Mouse (Mus musculus) Patski (cell line): ENCODE data around the gene Tmem59l. TPM values are rescaled to one million over a fixed set of nuclear protein-coding genes. Genes with fewer than 3 reads are reported as not detected.
"Not testable (repeated sequence)": the region's sequence is repeated elsewhere in the genome, so short reads cannot be mapped to it uniquely, and the experiment has no call there.

ENCODE experiments used
- ATAC-seq: fragments of 100-300 bp; one replicate; pipeline ENCODE4 v1.8.0; 2021
- CTCF ChIA-PET: fragments of 350-600 bp; sonication (Branson Sonifier 250); formaldehyde crosslinking; loops from one replicate; lab custom pipeline; 2022; ENCODE audit warnings: inconsistent platforms; lab: Charles Lee
- POLR2A ChIA-PET: fragments of 350-600 bp; sonication (Branson Sonifier 250); formaldehyde crosslinking; loops from one replicate; lab custom pipeline; 2022; ENCODE audit warnings: antibody characterized with exemption, inconsistent platforms; lab: Charles Lee
- DNase-seq: peaks from one replicate; pipeline ENCODE4 v3.0.0-alpha.2; 2011; ENCODE audit warnings: low read depth, low spot score
- H3K27me3 ChIP-seq: fragments of 371-371 bp; one replicate; pipeline ENCODE4 v1.5.1; 2021
- CTCF ChIP-seq: fragments of 100-300 bp; IDR thresholded peaks from one replicate; pipeline ENCODE4 v1.5.1; 2021
- in situ Hi-C: fragments of 300-500 bp; cut with MboI; formaldehyde crosslinking; loops from 3 replicates; pipeline ENCODE4 v1.11.1; 2018; ENCODE audit warnings: low pct_unique_long_range_greater_than_20kb, mixed read lengths
- polyA plus RNA-seq: library from polyadenylated mRNA; unstranded; gene quantifications from one replicate; pipeline ENCODE4 v1.2.3, GENCODE M21; 2021

Gene Tmem59l
- polyA plus RNA-seq, 1 experiment from 2014 or later: 0.09 TPM

GRCm38 (mm10) chr8:70522592-70523403 is 35.6 kb upstream of the Tmem59l start:
- ChIA-PET CTCF (no interaction called here), POLR2A (interaction anchor here (1.0 kb wide), 2 partner anchors 13 to 14 kb away, joined by 3 read pairs; partner anchors contain the start of gene Uba52)
- no peaks in the 10 kb centered on the region for H3K27me3 ChIP-seq
- DNase-seq: peak; percentile 86
- ATAC-seq: peak; percentile 68
- no peak for TF ChIP-seq CTCF
- in situ Hi-C loops: no loop called here

GRCm38 (mm10) chr8:70519606-70520005 is 32.4 kb upstream of the Tmem59l start:
- TF ChIP-seq CTCF: no peak
- no peak for ATAC-seq
- ChIA-PET CTCF (interaction anchor here (0.9 to 1.9 kb wide), 3 partner anchors 10 to 14 kb away, joined by 3 to 5 read pairs (median 4); partner anchors contain the start of gene Rex1bd), POLR2A (interaction anchor here (1.1 to 1.8 kb wide), 2 partner anchors 8 to 10 kb away, joined by 3 to 5 read pairs; no protein-coding TSS in a partner anchor)
- no peaks in the 10 kb centered on the region for H3K27me3 ChIP-seq
- no peak for DNase-seq
- in situ Hi-C loops: no loop called here

DNA sequence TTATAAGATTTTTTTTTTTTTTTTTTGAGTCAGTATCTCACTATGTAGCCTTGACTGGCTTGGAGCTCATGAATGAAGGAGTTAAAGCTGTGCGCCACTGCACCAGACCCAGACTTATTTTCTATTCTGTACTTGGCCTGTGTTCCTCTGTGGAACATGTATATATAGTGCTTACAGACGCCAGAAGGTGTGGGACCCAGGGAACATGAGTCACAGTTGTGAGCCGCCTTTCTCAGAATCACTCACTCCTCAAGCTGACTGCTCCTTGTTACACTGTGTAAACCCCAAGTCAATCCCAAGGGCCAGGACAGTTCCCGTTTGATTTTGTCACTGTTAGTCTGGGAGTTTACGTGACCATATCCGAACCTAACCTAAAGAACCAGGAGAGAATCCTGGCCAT is 31.9 kb upstream of the Tmem59l start:
- DNase-seq (no peak), ATAC-seq (no peak)
- TF ChIP-seq CTCF: no peak
- ChIA-PET POLR2A (interaction anchor here (0.8 to 1.8 kb wide), 2 partner anchors 7 to 9 kb away, joined by 3 to 5 read pairs; partner anchors contain the start of gene Uba52), CTCF (interaction anchor here (1.7 to 1.9 kb wide), 2 partner anchors 10 to 12 kb away, joined by 4 to 5 read pairs; partner anchors contain the start of gene Rex1bd)
- H3K27me3 ChIP-seq: no peaks in the 10 kb centered on the region
- in situ Hi-C loops: no loop called here

DNA sequence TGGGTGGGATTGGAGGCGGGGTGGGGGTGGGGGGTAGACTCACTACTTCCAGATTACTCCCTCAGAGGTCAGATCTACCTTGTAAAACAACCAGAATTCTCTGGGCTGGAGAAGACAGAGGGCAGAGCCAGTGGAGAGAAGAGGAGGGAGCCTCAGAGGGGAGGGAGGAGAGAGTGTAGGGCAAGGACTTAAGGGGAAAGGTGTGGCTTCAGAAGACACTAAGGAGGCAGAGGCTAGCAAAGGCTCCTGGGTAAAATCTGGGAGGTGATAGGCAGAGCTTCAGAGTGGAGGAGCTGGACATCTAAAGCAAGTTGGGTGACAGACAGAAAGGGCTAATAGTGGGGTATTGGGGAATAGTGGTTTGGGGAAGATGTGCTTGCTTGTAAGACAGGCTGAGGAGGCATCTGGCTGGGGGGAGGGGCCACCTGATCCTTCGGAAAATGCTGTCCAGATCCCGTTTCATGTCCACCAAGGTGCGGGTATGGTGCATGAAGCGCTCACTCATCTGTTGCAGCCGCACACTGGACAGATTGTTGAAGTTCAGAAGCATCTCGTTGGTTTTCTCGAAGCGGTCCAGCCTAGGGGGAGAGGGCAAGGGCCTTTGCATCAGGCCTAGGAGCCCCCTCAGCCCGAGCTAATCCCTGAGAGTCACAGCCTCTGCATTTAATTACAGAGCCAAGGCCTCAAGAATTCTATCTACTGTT is 30.9 kb upstream of the Tmem59l start:
- ChIA-PET POLR2A (interaction anchor here (0.8 kb wide), 1 partner anchor 8 kb away, joined by 3 read pairs; the partner anchor contains the start of gene Uba52), CTCF (interaction anchor here (1.0 kb wide), 1 partner anchor 131 kb away, joined by 3 read pairs; no protein-coding TSS in a partner anchor)
- in situ Hi-C loops: no loop called here
- ATAC-seq: no peak
- TF ChIP-seq CTCF: no peak
- no peaks in the 10 kb centered on the region for H3K27me3 ChIP-seq
- DNase-seq: no peak

DNA sequence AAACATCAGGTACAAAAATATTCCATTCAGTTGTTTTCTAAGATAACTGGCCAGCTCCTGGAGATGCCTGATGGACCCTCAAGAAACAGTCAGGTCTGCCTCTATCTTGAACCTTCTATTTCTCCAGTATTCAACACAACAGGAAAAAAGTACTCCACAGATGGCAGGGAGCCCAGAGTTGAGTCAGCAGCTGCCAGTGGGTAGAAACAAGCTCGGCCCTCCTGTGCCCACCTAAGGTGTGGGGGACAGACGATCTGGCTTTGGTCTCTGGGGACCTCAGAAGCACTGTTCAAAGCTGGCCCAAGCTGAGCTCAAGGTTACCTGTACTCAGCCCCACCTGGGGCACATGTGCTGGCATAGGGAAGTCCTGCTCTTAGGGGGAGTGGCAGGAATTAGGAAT is 26.3 kb upstream of the Tmem59l start:
- TF ChIP-seq CTCF: no peak
- ChIA-PET POLR2A (no interaction called here), CTCF (no interaction called here)
- no peaks in the 10 kb centered on the region for H3K27me3 ChIP-seq
- no peak for DNase-seq
- in situ Hi-C loops: no loop called here
- ATAC-seq: no peak

DNA sequence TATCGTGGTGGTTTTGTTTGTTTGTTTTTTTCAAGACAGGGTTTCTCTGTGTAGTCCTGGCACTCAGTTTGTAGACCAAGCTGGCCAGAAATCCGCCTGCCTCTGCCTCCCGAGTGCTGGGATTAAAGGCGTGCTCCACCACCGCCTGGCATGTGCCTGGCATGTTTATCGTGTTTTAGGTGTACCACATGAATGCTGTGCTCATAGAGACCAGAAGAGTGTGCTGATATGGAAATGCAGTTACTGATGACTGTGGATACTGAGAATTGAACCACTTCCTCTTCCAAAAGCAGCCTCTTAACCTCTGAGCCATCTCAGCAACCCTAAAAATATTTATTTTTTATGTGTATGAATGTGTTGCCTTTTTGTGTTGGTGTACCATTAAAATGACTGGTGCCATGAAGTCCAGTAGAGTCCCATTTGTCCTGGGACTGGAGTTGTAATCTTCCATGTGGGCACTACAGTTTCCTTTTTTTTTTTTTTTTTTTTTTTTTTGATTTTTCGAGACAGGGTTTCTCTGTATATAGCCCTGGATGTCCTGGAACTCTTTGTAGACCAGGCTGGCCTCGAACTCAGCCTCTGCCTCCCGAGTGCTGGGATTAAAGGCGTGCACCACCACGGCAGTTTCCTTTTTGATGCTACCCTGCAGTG is 25.2 kb upstream of the Tmem59l start:
- no peak for ATAC-seq
- in situ Hi-C loops: no loop called here
- TF ChIP-seq CTCF: no peak
- DNase-seq: no peak
- CTCF ChIA-PET: no interaction called here
- POLR2A ChIA-PET: no interaction called here
- no peaks in the 10 kb centered on the region for H3K27me3 ChIP-seq

- TF ChIP-seq CTCF: no peak
- in situ Hi-C loops: no loop called here
- DNase-seq (no peak), ATAC-seq (no peak)
- no peaks in the 10 kb centered on the region for H3K27me3 ChIP-seq
- ChIA-PET POLR2A (interaction anchor here (0.7 to 2.7 kb wide), 4 partner anchors 8 to 80 kb away, joined by 3 to 15 read pairs (median 4); partner anchors contain the start of gene Ell), CTCF (interaction anchor here (1.7 kb wide), 1 partner anchor 9 kb away, joined by 5 read pairs; no protein-coding TSS in a partner anchor)
These were observed 24.6 kb upstream of the Tmem59l start for GRCm38 (mm10) chr8:70511770-70512169.

GRCm38 (mm10) chr8:70511174-70511573 is 24.0 kb upstream of the Tmem59l start:
- DNase-seq, H3K27me3 ChIP-seq, in situ Hi-C loops, ATAC-seq: not testable (repeated sequence)
- CTCF ChIA-PET: interaction anchor here (1.7 kb wide), 1 partner anchor 9 kb away, joined by 5 read pairs; no protein-coding TSS in a partner anchor
- POLR2A ChIA-PET: interaction anchor here (0.7 to 2.7 kb wide), 4 partner anchors 9 to 79 kb away, joined by 3 to 15 read pairs (median 4); partner anchors contain the start of gene Ell

DNA sequence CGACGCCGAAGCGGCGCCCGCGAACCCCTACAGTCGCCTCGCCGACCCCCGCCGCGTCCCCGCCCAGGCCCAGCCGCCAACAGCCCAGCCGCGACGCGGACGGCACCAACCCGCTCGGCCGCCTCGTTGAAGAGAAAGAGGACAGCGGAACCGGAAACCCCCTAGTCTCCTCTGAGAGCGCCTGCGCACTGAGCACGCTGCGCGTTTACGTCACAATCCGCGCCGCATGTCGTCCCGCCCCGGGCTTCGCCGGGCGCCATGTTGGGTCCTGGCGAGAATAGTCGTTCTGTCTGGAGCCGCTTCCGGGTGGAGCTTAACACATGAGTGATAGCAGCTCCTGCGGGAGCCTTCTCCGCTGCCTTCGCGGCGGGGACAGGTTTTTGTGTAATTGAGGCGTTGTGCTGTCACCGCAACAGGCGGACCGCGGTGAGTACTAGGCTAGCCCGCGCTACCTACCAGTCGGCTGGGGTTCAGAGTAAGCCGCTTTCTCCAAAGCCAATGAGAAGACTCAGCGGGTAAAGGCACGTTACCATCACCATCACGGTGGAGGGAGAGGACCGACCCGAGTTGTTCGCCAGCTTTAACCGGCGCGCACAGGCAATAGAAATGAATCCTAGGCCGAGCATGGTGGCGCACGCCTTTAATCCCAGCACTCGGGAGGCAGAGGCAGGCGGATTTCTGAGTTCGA is 23.2 kb upstream of the Tmem59l start, which contains the start of gene Uba52:
Gene Uba52, minus strand, starts transcription at position 574 of the 688 bp plus-strand sequence.
- POLR2A ChIA-PET: interaction anchor here (0.6 to 2.7 kb wide), 6 partner anchors 8 to 99 kb away, joined by 3 to 15 read pairs (median 3); partner anchors contain the start of gene Ell
- in situ Hi-C loops: no loop called here
- TF ChIP-seq CTCF: no peak
- peak; percentile 64 for DNase-seq
- no peaks in the 10 kb centered on the region for H3K27me3 ChIP-seq
- CTCF ChIA-PET: interaction anchor here (1.0 to 1.7 kb wide), 3 partner anchors 10 to 100 kb away, joined by 3 to 5 read pairs (median 3); no protein-coding TSS in a partner anchor
- ATAC-seq: peak; percentile 58
